Mouse (Mus musculus) E14TG2a.4 (cell line): ENCODE results near the gene Ccdc106.

ENCODE experiments used
- CTCF ChIP-seq: conservative IDR thresholded peaks from 2 replicates; pipeline ENCODE4 v1.5.1; 2014; ENCODE audit warnings: low read length
- POU5F1 ChIP-seq: IDR thresholded peaks from 2 replicates; pipeline ENCODE4 v1.6.1; 2014; ENCODE audit warnings: low read length, borderline replicate concordance

DNA sequence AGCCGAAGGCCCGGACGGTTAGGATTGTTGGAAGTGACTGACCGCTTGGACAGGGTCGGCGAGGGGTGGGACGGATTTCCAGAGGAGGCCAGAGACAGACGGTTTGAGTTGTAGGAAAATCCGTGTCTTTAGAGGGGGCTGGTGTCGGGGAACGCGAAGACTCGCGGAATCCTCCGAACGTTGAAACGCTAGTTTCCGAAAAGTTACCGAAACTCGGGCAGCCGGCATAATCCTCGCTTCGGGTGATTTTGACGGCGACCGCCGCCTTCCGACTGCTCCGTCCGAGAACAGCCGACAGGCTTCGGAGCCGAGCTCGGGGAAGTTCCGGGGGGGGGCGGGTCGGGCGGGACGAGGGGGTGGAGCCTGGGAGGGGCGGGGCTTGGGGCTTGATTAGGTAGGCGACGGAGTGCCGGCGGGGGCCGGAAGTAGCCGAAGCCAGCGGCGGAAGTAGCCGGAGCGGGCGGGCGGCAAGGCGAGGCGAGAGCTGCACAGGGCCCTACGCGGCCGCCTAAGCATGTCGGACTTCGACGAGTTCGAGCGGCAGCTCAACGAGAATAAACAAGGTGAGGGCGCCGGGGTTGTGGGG lies 41.5 kb downstream of the Ccdc106 start, which contains the start of gene U2af2:
- TF ChIP-seq CTCF (no peak), POU5F1 (no peak)
